Mouse (Mus musculus) kidney, embryonic 14.5 days (tissue): ENCODE measurements around the gene Vma21-ps. TPM values are rescaled to one million over a fixed set of nuclear protein-coding genes. Genes with fewer than 3 reads are reported as not detected.

ENCODE experiments used
- polyA plus RNA-seq: library from polyadenylated mRNA; unstranded; fragments of >200 nt; fragmentation: Nextera tagmentation; extraction: Ambion mirVana; gene quantifications from 2 replicates; pipeline ENCODE4 v1.2.1, GENCODE M21; 2014

Gene Vma21-ps
- polyA plus RNA-seq, 1 experiment from 2014 or later = not detected

Other genes starting within 250 kb of the Vma21-ps start
- gene Smc2, start 58.0 kb downstream of the Vma21-ps start, polyA plus RNA-seq = 235 and 236 TPM in 2 replicates
- not detected in 2 replicates for gene Toporsl, start 99.0 kb upstream of the Vma21-ps start, polyA plus RNA-seq